Mouse (Mus musculus) embryonic stem cell, embryonic (primary cell): ENCODE measurements around the gene Ass1.

ENCODE experiments used
- CTCF ChIA-PET, 4 experiments: fragments of 300-600 bp in 2 of 4; fragments of 350-600 bp in 2 of 4; sonication (Branson Sonifier 250); formaldehyde crosslinking; loops; one replicate each; lab custom pipeline; 2022; ENCODE audit warnings: inconsistent platforms in 2 of 4; lab: Charles Lee
- POLR2A ChIA-PET, 4 experiments: fragments of 300-600 bp in 2 of 4; fragments of 350-600 bp in 2 of 4; sonication (Branson Sonifier 250); formaldehyde crosslinking; loops; one replicate each; lab custom pipeline; 2022; ENCODE audit warnings: antibody characterized with exemption in 4 of 4, inconsistent platforms in 1 of 4; lab: Charles Lee

The Ass1 gene

GRCm38 (mm10) chr2:31493243-31493642 is 23.2 kb downstream of the Ass1 start:
- ChIA-PET CTCF (interaction anchor here in 3 of 4 experiments (0.6 to 2.0 kb wide), 6 partner anchors 9 to 111 kb away, joined by 3 to 8 read pairs (median 4); no protein-coding TSS in a partner anchor), POLR2A (interaction anchor here in 3 of 4 experiments (0.6 to 8.3 kb wide), 8 partner anchors 8 to 526 kb away, joined by 3 to 86 read pairs (median 4); no protein-coding TSS in a partner anchor)

DNA sequence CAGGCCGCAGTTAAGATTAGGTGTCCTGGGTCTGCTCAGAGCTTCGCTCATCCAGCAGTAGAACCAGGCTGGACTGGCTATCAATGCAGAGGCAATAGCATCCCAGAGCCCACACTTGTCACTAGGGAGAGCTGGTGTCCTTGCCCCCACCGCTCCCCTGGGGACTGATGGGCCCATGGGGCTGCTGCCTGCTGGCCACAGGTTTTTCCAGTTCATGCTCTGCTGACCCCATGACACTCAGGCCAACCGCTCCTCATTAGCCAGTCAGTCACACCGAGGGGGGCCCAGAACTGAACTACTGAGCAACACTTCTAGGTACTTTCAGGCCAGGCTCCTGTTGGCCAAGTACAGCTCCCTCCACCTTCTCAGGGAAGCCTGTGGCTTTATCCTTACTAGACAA is 24.3 kb downstream of the Ass1 start:
- ChIA-PET CTCF (interaction anchor here in 1 of 4 experiments (0.5 kb wide), 1 partner anchor 39 kb away, joined by 8 read pairs; no protein-coding TSS in a partner anchor), POLR2A (interaction anchor here (0.5 to 8.3 kb wide), 10 partner anchors 7 to 808 kb away, joined by 3 to 86 read pairs (median 4); no protein-coding TSS in a partner anchor)

- CTCF ChIA-PET: interaction anchor here in 1 of 4 experiments (0.7 kb wide), 1 partner anchor 65 kb away, joined by 3 read pairs; no protein-coding TSS in a partner anchor
- POLR2A ChIA-PET: interaction anchor here in 2 of 4 experiments (0.9 to 1.6 kb wide), 5 partner anchors 10 to 26 kb away, joined by 3 to 8 read pairs (median 3); no protein-coding TSS in a partner anchor
Measured at GRCm38 (mm10) chr2:31495046-31495476, 25.1 kb downstream of the Ass1 start.

GRCm38 (mm10) chr2:31496141-31496540 is 26.1 kb downstream of the Ass1 start:
- ChIA-PET POLR2A (interaction anchor here in 2 of 4 experiments (1.3 to 1.6 kb wide), 4 partner anchors 12 to 75 kb away, joined by 3 to 8 read pairs (median 4); no protein-coding TSS in a partner anchor), CTCF (interaction anchor here in 1 of 4 experiments (0.6 kb wide), 1 partner anchor 914 kb away, joined by 8 read pairs; no protein-coding TSS in a partner anchor)

DNA sequence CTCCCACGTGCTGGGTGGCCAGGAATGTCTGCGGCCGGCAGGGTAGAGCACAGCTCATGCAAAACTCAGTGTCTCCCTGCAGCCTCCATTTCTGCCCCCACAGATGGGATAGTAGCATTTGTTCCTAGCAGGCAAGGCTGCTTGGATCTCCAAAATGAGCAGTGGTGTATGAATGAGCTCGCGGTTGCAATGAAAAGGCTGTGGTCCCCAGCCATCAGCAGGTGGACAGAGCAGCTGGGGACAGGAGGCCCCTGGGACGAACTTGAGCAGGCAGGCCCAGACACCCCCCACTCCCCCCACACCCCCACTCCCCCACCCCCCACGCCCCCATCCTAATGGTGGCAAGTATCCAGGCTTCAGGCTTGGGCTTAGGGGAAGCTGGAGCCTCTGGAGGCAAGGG is 27.1 kb downstream of the Ass1 start:
- CTCF ChIA-PET: interaction anchor here in 3 of 4 experiments (0.5 to 1.0 kb wide), 5 partner anchors 12 to 288 kb away, joined by 3 to 6 read pairs (median 3); partner anchors contain the start of gene Fubp3 (in 1 of the 3)
- POLR2A ChIA-PET: interaction anchor here in 2 of 4 experiments (0.5 to 9.6 kb wide), 15 partner anchors 7 to 500 kb away, joined by 3 to 86 read pairs (median 3); no protein-coding TSS in a partner anchor

DNA sequence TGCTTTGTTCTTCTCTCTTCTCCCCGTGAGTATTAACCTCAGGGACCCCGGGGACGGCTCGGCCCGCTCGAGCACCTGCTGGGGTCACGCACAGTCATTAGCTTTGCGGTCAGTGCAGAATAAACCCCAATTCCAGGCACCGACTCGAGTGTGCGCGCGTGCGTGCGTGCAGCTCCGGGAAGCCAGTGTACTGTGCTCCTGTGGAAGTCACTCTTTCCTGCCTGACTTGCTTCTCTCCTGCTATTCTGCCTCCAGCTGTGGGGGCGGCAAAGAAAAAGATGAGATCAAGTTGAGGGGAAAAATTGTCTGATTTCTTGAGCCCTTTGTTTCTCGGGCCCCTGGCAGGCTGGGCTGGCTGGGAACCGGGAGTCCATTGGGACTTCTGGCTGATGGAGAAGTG is 27.6 kb downstream of the Ass1 start:
- ChIA-PET POLR2A (interaction anchor here in 2 of 4 experiments (0.6 to 9.6 kb wide), 15 partner anchors 8 to 108 kb away, joined by 3 to 86 read pairs (median 3); no protein-coding TSS in a partner anchor), CTCF (interaction anchor here in 3 of 4 experiments (0.5 to 1.0 kb wide), 6 partner anchors 11 to 288 kb away, joined by 3 to 6 read pairs (median 3); no protein-coding TSS in a partner anchor)

GRCm38 (mm10) chr2:31499327-31500291 is 29.6 kb downstream of the Ass1 start:
- POLR2A ChIA-PET: interaction anchor here in 3 of 4 experiments (0.6 to 9.6 kb wide), 13 partner anchors 9 to 261 kb away, joined by 3 to 86 read pairs (median 4); no protein-coding TSS in a partner anchor

DNA sequence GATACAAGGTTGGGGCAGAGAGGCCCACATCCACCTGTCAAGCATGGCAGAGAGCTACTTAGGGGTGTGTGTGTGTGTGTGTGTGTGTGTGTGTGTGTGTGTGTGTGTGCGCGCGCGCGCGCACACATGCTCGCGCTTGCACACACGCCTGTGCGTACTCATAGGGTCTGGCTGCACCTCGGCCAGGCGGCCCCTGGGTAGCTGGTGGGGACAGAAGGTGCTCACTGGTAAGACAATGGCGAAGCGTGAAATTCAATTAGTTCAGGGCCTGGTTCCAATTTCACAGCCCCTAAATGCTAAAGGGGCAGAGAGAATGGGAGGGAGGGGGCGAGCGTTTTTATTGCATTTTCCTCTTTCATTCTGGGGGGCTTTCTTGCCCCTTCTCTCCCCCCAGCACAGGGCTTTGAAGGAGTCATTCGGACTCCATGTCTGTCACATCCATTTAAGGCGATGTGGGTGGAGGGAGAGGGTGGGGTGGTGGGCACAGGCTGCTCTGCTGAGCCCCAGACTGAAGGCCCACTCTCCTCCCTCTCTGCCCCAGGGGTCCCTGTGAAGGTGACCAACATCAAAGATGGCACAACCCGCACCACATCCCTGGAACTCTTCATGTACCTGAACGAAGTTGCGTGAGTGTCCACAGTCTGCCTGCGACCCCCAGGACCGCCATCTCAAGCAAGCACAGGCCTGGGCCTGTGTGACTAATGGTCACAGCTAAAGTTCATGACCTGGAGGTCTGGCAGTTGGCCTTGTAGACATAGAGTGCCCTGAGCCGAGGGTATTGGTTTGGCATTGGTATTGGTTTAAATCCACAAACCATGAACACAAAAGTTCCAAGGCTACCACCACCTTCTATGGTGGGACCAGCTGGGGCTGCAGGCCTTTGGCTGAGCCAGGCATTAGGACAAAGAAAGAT is 30.5 kb downstream of the Ass1 start:
- CTCF ChIA-PET: interaction anchor here (0.6 to 3.7 kb wide), 13 partner anchors 9 to 1213 kb away, joined by 3 to 17 read pairs (median 5); no protein-coding TSS in a partner anchor
- POLR2A ChIA-PET: interaction anchor here in 3 of 4 experiments (0.6 to 9.6 kb wide), 24 partner anchors 9 to 260 kb away, joined by 3 to 86 read pairs (median 4); partner anchors contain the start of gene Fubp3 (in 1 of the 3)

More at GRCm38 (mm10) chr2:31499327-31500291, 29.6 kb downstream of the Ass1 start:
- CTCF ChIA-PET: interaction anchor here (0.6 to 1.5 kb wide), 10 partner anchors 8 to 1214 kb away, joined by 3 to 6 read pairs (median 4); no protein-coding TSS in a partner anchor

DNA sequence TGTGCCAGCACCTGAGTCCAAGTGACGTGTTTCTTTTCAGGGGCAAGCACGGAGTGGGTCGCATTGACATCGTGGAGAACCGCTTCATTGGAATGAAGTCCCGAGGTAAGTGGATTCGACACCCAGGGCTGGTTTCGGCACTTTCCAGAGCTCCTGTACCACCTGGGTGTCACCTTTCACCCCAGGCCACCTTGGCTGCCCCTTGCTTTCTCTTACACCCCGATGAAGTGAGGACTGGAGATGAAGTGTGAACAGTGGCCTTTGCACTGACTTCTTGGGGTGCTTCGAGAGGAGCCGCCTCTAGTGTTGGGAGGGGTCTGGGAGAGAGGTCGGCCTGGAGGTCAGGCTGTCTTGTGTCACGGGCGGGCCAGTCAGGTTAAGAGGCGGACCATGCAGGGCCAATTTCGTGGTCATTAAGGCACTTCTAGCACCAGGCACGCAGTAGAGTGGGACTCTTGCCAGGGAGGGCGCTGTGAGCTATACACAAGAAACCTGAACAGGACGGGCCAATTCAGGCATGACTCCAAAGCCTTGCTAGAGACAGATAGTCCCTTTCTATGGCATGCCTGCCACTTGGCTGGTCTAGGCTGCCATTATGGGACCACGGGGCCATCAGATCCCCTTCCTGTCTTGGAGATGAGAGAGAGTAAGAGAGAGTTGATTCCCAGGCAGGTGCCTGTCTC is 31.6 kb downstream of the Ass1 start:
- ChIA-PET POLR2A (interaction anchor here in 3 of 4 experiments (0.8 to 9.6 kb wide), 30 partner anchors 10 to 150 kb away, joined by 3 to 86 read pairs (median 5); partner anchors contain the start of genes Ass1 (in 1 of the 3) and Fubp3 (in 1 of the 3)), CTCF (interaction anchor here (0.5 to 3.7 kb wide), 13 partner anchors 9 to 169 kb away, joined by 3 to 17 read pairs (median 5); partner anchors contain the start of gene Exosc2 (in 1 of the 4))

- CTCF ChIA-PET: interaction anchor here (0.5 to 3.7 kb wide), 24 partner anchors 10 to 343 kb away, joined by 3 to 17 read pairs (median 4); partner anchors contain the start of genes Exosc2 (in 1 of the 4) and Fibcd1 (in 1 of the 4)
- POLR2A ChIA-PET: interaction anchor here (0.6 to 9.6 kb wide), 62 partner anchors 8 to 953 kb away, joined by 3 to 86 read pairs (median 4); partner anchors contain the start of genes Fubp3 (in 3 of the 4), Ass1 (in 1 of the 4) and Exosc2 (in 1 of the 4)
Measured at GRCm38 (mm10) chr2:31502616-31503522, 32.9 kb downstream of the Ass1 start.

DNA sequence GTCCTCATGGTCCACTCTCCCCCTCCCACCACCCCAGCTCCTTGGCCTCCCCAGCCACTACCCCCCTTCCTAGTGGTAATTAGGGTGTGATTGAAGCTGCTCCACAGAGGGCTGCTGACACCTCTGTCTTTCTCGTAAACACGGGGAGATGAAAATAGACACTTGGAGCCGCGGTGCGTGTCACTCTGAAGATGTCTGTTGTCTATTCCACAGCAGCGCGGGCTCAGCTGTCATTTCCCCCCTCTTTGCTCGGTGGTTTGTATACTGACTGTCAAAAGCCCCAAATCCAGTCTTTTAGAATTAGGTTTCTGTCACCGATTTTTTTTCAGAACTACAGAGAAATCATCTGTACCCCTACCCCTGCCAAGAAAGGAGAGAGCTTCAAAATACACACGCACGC is 35.5 kb downstream of the Ass1 start:
- ChIA-PET CTCF (interaction anchor here in 3 of 4 experiments (0.6 to 0.9 kb wide), 4 partner anchors 15 to 628 kb away, joined by 3 read pairs; partner anchors contain the start of gene Ptges (in 1 of the 3)), POLR2A (interaction anchor here in 3 of 4 experiments (0.6 to 9.6 kb wide), 8 partner anchors 8 to 699 kb away, joined by 3 to 86 read pairs (median 4); no protein-coding TSS in a partner anchor)

GRCm38 (mm10) chr2:31508851-31509250 is 38.8 kb downstream of the Ass1 start:
- ChIA-PET CTCF (interaction anchor here in 3 of 4 experiments (0.6 to 1.7 kb wide), 6 partner anchors 8 to 177 kb away, joined by 3 to 4 read pairs (median 3); no protein-coding TSS in a partner anchor), POLR2A (interaction anchor here in 3 of 4 experiments (0.7 to 2.3 kb wide), 14 partner anchors 8 to 117 kb away, joined by 3 to 8 read pairs (median 4); partner anchors contain the start of gene Fubp3 (in 1 of the 3))

DNA sequence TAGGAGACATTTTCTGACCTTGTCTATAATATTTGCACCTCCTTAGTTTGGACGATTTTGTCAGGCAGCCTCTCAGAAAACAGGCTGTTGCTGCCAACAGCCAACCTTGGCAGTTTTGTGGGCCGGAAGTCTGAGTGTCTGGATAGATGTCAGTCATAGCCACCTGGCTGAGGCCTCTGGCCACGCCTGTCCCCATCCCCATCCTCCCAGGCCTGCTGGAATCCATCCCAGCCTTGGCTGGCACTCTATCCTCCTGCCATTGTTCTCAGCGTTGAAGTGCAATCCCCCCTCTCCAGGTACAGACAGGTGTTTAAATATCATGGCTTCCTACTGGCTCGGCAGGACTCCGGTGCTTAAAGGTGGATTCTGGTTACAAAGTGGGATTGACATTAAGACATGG is 41.3 kb downstream of the Ass1 start:
- ChIA-PET POLR2A (interaction anchor here in 2 of 4 experiments (0.6 to 3.7 kb wide), 6 partner anchors 8 to 37 kb away, joined by 3 to 24 read pairs (median 4); no protein-coding TSS in a partner anchor), CTCF (interaction anchor here in 1 of 4 experiments (0.5 kb wide), 1 partner anchor 128 kb away, joined by 3 read pairs; no protein-coding TSS in a partner anchor)

DNA sequence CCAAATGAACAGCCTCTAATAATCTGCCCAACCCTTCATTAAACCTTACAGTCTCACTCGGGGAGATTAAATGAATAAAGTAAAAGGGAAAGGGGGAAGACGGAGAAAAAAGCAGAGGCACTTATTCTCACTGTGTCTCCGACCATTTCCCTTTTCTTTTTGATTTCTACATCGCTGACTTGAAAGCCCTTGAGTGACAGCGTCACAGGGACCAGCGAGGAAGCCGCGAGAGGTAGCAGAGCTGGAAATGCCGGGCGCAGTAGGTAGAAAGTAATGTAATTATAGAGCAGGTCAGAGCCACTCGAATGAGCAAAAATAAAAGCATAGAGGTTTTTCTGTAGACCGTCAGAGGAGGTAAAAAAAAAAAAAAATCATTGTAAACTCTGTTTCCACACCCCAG is 46.5 kb downstream of the Ass1 start:
- ChIA-PET POLR2A (interaction anchor here in 2 of 4 experiments (0.7 to 5.5 kb wide), 6 partner anchors 8 to 850 kb away, joined by 3 to 26 read pairs (median 3); no protein-coding TSS in a partner anchor), CTCF (interaction anchor here in 1 of 4 experiments (0.8 kb wide), 1 partner anchor 7 kb away, joined by 3 read pairs; no protein-coding TSS in a partner anchor)
